Mouse (Mus musculus): ENCODE measurements around the gene Grhl3. TPM values are rescaled to one million over a fixed set of nuclear protein-coding genes. Genes with fewer than 3 reads are reported as not detected.
A peak's percentile ranks its signal among the peaks of the same experiment; 100 is the strongest.
"Not testable (repeated sequence)": the region's sequence is repeated elsewhere in the genome, so short reads cannot be mapped to it uniquely, and the experiment has no call there.

Gene Grhl3
- polyA plus RNA-seq (2015; fragmentation: Nextera tagmentation; extraction: Ambion mirVana) = 4.3 and 4.8 TPM in 2 replicates

GRCm38 (mm10) chr4:135573251-135573808 lies at the start of gene Grhl3:
Grhl3 (minus strand) TSS chr4:135573630.
- peaks cover 37% of the 10 kb centered on the region for H3K4me1 ChIP-seq

DNA sequence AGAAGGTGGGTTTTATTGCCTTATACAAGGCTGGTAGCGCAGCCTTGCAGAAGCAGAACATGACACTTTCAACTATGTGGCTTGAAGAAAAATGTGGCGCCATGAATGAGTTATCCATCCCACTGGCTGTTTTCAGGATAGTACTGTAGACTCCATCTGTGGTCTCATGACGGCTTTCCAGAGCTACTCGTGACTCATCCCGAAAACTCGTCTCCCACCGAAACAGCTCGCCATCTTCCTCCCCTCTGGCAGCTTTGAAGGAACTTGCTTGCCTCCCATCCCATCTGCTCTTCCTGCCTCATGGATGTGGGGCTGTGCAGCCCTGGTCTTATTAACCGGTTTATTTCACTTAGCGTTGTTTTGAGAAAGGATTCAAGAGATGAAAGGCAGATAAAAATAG lies 48.9 kb upstream of the Grhl3 start:
- H3K36me3 ChIP-seq = no peaks in the 10 kb centered on the region
- no peak overlapping the region for H3K27ac ChIP-seq
- no peaks in the 10 kb centered on the region for H3K9me3 ChIP-seq
- H3K4me1 ChIP-seq = peaks cover 8% of the 10 kb centered on the region; the same call in 1 of the 2 replicates
- no peak for ATAC-seq (ENCODE audit: borderline replicate concordance, extremely low read depth, low FRiP score, low TSS enrichment)
- H3K4me3 ChIP-seq = no peak overlapping the region
- no peak overlapping the region for H3K4me2 ChIP-seq
- H3K9ac ChIP-seq = no peak overlapping the region
- WGBS = 89% methylated on average over 10 of the region's 10 CpGs
- 0 out of 2 replicates have a peak, but pooled peaks cover 3% of the 10 kb centered on the region for H3K27me3 ChIP-seq

More at GRCm38 (mm10) chr4:135573251-135573808, at the start of gene Grhl3:
- H3K27me3 ChIP-seq = peaks cover 69% of the 10 kb centered on the region
- H3K4me2 ChIP-seq = peak within 1 kb of the TSS; percentile 58
- peak within 1 kb of the TSS; percentile 2; the same call in 1 of the 2 replicates for H3K9ac ChIP-seq
- no peaks in the 10 kb centered on the region for H3K9me3 ChIP-seq
- H3K36me3 ChIP-seq = no peaks in the 10 kb centered on the region
- ATAC-seq (ENCODE audit: borderline replicate concordance, extremely low read depth, low FRiP score, low TSS enrichment) = no peak
- H3K4me3 ChIP-seq = peak within 1 kb of the TSS; percentile 34
- WGBS = under 1% methylated on average over 31 of the region's 31 CpGs
- H3K27ac ChIP-seq = peak within 1 kb of the TSS; percentile 44

GRCm38 (mm10) chr4:135620461-135620860 lies 47.0 kb upstream of the Grhl3 start:
- ATAC-seq (ENCODE audit: borderline replicate concordance, extremely low read depth, low FRiP score, low TSS enrichment) = no peak
- no peaks in the 10 kb centered on the region for H3K36me3 ChIP-seq
- H3K4me2 ChIP-seq = no peak overlapping the region
- no peak overlapping the region for H3K9ac ChIP-seq
- no peak overlapping the region for H3K4me3 ChIP-seq
- no peaks in the 10 kb centered on the region for H3K9me3 ChIP-seq
- H3K27me3 ChIP-seq = 0 out of 2 replicates have a peak, but pooled peaks cover 3% of the 10 kb centered on the region
- no peak overlapping the region for H3K27ac ChIP-seq
- peaks cover 8% of the 10 kb centered on the region; the same call in 1 of the 2 replicates for H3K4me1 ChIP-seq
- 90% methylated on average over 3 of the region's 3 CpGs for WGBS

GRCm38 (mm10) chr4:135617783-135618470 lies 44.5 kb upstream of the Grhl3 start:
- H3K4me3 ChIP-seq = no peak overlapping the region
- H3K27me3 ChIP-seq = 0 out of 2 replicates have a peak, but pooled peaks cover 3% of the 10 kb centered on the region
- H3K4me1 ChIP-seq = peaks cover 8% of the 10 kb centered on the region; the same call in 1 of the 2 replicates
- ATAC-seq (ENCODE audit: borderline replicate concordance, extremely low read depth, low FRiP score, low TSS enrichment) = no peak
- no peak overlapping the region for H3K9ac ChIP-seq
- H3K36me3 ChIP-seq = no peaks in the 10 kb centered on the region
- no peak overlapping the region for H3K4me2 ChIP-seq
- H3K9me3 ChIP-seq = no peaks in the 10 kb centered on the region
- 12% methylated on average over 14 of the region's 16 CpGs for WGBS
- H3K27ac ChIP-seq = no peak overlapping the region

- H3K9ac ChIP-seq = no peak overlapping the region
- peaks cover 8% of the 10 kb centered on the region; the same call in 1 of the 2 replicates for H3K4me1 ChIP-seq
- ATAC-seq (ENCODE audit: borderline replicate concordance, extremely low read depth, low FRiP score, low TSS enrichment) = no peak
- no peaks in the 10 kb centered on the region for H3K36me3 ChIP-seq
- WGBS = 36% methylated on average over 4 of the region's 4 CpGs
- no peak overlapping the region for H3K4me3 ChIP-seq
- H3K27me3 ChIP-seq = 0 out of 2 replicates have a peak, but pooled peaks cover 3% of the 10 kb centered on the region
- H3K9me3 ChIP-seq = no peaks in the 10 kb centered on the region
- H3K4me2 ChIP-seq = no peak overlapping the region
- no peak overlapping the region for H3K27ac ChIP-seq
Measured at GRCm38 (mm10) chr4:135617038-135617437, 43.6 kb upstream of the Grhl3 start.

- not testable (repeated sequence) for H3K27ac ChIP-seq; H3K4me1 ChIP-seq; H3K36me3 ChIP-seq; ATAC-seq (ENCODE audit: borderline replicate concordance, extremely low read depth, low FRiP score, low TSS enrichment); H3K9me3 ChIP-seq; H3K27me3 ChIP-seq; H3K4me2 ChIP-seq; H3K4me3 ChIP-seq; H3K9ac ChIP-seq
- WGBS = 58% methylated on average over 5 of the region's 5 CpGs
Measured at GRCm38 (mm10) chr4:135615307-135615706, 41.9 kb upstream of the Grhl3 start.

GRCm38 (mm10) chr4:135609986-135610385 lies 36.6 kb upstream of the Grhl3 start:
- H3K27me3 ChIP-seq = no peaks in the 10 kb centered on the region
- no peaks in the 10 kb centered on the region for H3K36me3 ChIP-seq
- H3K9ac ChIP-seq = no peak overlapping the region
- no peak overlapping the region for H3K27ac ChIP-seq
- 64% methylated on average over 2 of the region's 2 CpGs for WGBS
- no peak overlapping the region for H3K4me3 ChIP-seq
- ATAC-seq (ENCODE audit: borderline replicate concordance, extremely low read depth, low FRiP score, low TSS enrichment) = no peak
- H3K9me3 ChIP-seq = peaks cover 9% of the 10 kb centered on the region
- H3K4me2 ChIP-seq = no peak overlapping the region
- H3K4me1 ChIP-seq = no peaks in the 10 kb centered on the region

DNA sequence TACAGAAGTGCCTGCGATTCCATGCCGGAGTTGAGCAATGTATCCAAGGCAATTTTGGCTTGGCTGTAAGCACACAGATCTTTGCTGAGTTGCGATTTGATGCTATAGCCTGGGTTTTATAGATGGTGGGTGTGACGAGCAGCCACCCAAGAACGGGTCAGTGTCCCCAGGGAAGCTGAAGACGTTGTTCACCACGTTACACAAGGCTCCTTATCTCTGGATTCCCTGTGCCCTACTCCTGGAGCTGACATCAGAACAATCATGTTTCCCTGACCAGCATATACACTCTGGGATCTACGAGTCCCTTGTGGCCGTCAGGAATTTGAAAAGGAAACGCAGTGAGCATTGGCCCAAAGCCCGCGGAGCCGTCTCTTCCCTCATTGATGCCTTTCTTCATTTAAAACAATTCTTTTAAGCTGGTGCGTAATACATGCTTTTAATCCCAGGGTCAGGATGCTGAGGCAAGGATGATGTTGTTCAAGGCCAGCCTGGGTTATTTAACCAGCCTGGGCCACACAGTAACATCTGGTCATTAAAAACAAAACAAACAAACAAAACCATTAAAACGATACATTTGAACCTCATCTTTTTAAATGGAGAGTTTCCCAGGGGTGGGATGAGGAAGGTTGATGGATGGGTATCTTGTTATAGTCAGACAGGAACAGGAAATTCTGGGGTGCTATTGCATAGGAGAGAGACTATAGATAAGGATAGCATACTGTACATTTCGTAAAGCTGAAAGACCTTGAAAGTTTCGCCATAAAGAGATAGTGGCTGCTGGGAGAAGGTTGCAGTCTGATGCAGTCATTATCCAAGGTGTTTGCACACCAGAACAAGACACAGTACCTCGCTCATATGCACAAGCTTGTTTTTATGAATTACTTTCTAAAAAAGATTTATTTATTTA lies 34.8 kb upstream of the Grhl3 start:
- H3K4me2 ChIP-seq = no peak overlapping the region
- H3K9me3 ChIP-seq = peaks cover 9% of the 10 kb centered on the region
- ATAC-seq (ENCODE audit: borderline replicate concordance, extremely low read depth, low FRiP score, low TSS enrichment) = no peak
- no peaks in the 10 kb centered on the region for H3K36me3 ChIP-seq
- no peak overlapping the region for H3K4me3 ChIP-seq
- H3K27ac ChIP-seq = no peak overlapping the region
- H3K4me1 ChIP-seq = no peaks in the 10 kb centered on the region
- H3K27me3 ChIP-seq = no peaks in the 10 kb centered on the region
- no peak overlapping the region for H3K9ac ChIP-seq
- WGBS = 58% methylated on average over 18 of the region's 18 CpGs

DNA sequence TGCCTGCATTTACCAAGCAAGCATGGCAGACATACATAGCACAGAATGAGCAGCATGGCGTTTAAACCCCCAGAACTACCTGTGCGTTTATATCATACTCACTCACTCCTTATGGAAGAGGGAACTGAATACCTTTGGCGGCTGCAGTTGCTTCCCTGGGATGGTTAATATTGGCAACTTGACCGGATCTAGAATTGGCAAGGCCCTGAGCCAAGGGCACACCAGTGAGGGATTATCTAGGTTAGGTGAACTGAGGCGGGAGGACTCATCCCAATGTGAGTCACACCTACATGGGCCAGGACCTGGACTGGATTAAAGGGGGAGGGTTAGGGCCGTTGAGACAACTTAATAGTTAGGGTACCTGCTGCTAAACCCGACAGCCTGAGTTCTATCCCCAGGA lies 32.8 kb upstream of the Grhl3 start:
- H3K4me1 ChIP-seq = no peaks in the 10 kb centered on the region
- H3K27me3 ChIP-seq = no peaks in the 10 kb centered on the region
- H3K27ac ChIP-seq = no peak overlapping the region
- H3K4me2 ChIP-seq = no peak overlapping the region
- H3K4me3 ChIP-seq = no peak overlapping the region
- 84% methylated on average over 7 of the region's 7 CpGs for WGBS
- no peak for ATAC-seq (ENCODE audit: borderline replicate concordance, extremely low read depth, low FRiP score, low TSS enrichment)
- H3K9ac ChIP-seq = no peak overlapping the region
- no peaks in the 10 kb centered on the region for H3K36me3 ChIP-seq
- H3K9me3 ChIP-seq = peaks cover 9% of the 10 kb centered on the region

DNA sequence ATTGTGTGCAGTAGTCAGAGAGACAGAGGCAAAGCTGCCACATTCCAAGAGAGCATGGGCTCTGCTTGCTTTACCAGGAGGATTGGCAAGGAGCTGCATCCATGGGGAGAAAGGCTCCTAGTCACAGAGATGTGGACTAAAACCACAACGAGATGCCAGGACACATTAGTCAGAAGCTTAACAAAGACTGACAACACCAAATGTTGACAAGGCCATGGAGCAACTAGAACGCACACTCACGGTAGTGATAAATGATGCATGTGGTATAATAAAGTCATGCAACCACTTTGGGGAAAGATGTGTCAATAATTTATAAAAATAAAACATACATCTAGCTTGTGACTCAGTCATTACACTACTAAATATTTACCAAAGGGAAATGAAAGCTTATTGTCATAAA lies 28.1 kb upstream of the Grhl3 start:
- H3K4me2 ChIP-seq = no peak overlapping the region
- H3K4me3 ChIP-seq = no peak overlapping the region
- 79% methylated on average over 3 of the region's 3 CpGs for WGBS
- no peak for ATAC-seq (ENCODE audit: borderline replicate concordance, extremely low read depth, low FRiP score, low TSS enrichment)
- H3K4me1 ChIP-seq = peaks cover 14% of the 10 kb centered on the region; the same call in 1 of the 2 replicates
- H3K9me3 ChIP-seq = no peaks in the 10 kb centered on the region
- no peaks in the 10 kb centered on the region for H3K27me3 ChIP-seq
- H3K27ac ChIP-seq = no peak overlapping the region
- H3K36me3 ChIP-seq = no peaks in the 10 kb centered on the region
- H3K9ac ChIP-seq = no peak overlapping the region

GRCm38 (mm10) chr4:135599497-135600182 lies 26.2 kb upstream of the Grhl3 start:
- ATAC-seq (ENCODE audit: borderline replicate concordance, extremely low read depth, low FRiP score, low TSS enrichment) = no peak
- no peaks in the 10 kb centered on the region for H3K27me3 ChIP-seq
- H3K4me2 ChIP-seq = no peak overlapping the region
- no peaks in the 10 kb centered on the region for H3K9me3 ChIP-seq
- H3K36me3 ChIP-seq = no peaks in the 10 kb centered on the region
- 71% methylated on average over 7 of the region's 7 CpGs for WGBS
- H3K27ac ChIP-seq = no peak overlapping the region
- H3K4me3 ChIP-seq = no peak overlapping the region
- peaks cover 18% of the 10 kb centered on the region for H3K4me1 ChIP-seq
- H3K9ac ChIP-seq = no peak overlapping the region
